Mouse (Mus musculus) forebrain, embryonic 10.5 days (tissue): ENCODE results near the gene Fbxl7. TPM values are rescaled to one million over a fixed set of nuclear protein-coding genes. Genes with fewer than 3 reads are reported as not detected.

ENCODE experiments used
- DNase-seq: peaks from one replicate; pipeline ENCODE4 v3.0.0-alpha.2; 2017; ENCODE audit warnings: low spot score; ENCODE audit errors: extremely low spot score
- H3K27ac ChIP-seq: fragments of 300-500 bp; sonication (generic); 2 replicates; pipeline ENCODE4 v1.5.1; 2016; ENCODE audit warnings: mild to moderate bottlenecking
- H3K27me3 ChIP-seq: fragments of 300-500 bp; sonication (generic); 2 replicates; pipeline ENCODE4 v1.6.1; 2016; ENCODE audit warnings: mild to moderate bottlenecking; ENCODE audit not compliant: poor library complexity, severe bottlenecking
- H3K36me3 ChIP-seq: fragments of 300-500 bp; sonication (generic); replicated peaks from 2 replicates; pipeline ENCODE4 v1.6.1; 2016; ENCODE audit warnings: mild to moderate bottlenecking, moderate library complexity
- H3K4me1 ChIP-seq: fragments of 300-500 bp; sonication (generic); 2 replicates; pipeline ENCODE4 v1.6.1; 2016
- H3K4me3 ChIP-seq: fragments of 300-500 bp; sonication (generic); 2 replicates; pipeline ENCODE4 v1.5.1; 2016; ENCODE audit warnings: mild to moderate bottlenecking, moderate library complexity
- H3K9me3 ChIP-seq: fragments of 300-500 bp; sonication (generic); 2 replicates; pipeline ENCODE4 v1.6.1; 2016; ENCODE audit warnings: mild to moderate bottlenecking, moderate library complexity
- WGBS: fragments of 180-500 bp; shearing (Covaris S2); methylation state at CpG from one replicate; pipeline ENCODE4 v1.1.7; 2016; 5-methylcytosine and 5-hydroxymethylcytosine counted together
- polyA plus RNA-seq: library from polyadenylated mRNA; unstranded; fragments of >200 nt; fragmentation: Nextera tagmentation; extraction: Ambion mirVana; gene quantifications from 2 replicates; pipeline ENCODE4 v1.2.1, GENCODE M21; 2016

Gene Fbxl7
- polyA plus RNA-seq, 1 experiment from 2014 or later, result 8.2 TPM

DNA sequence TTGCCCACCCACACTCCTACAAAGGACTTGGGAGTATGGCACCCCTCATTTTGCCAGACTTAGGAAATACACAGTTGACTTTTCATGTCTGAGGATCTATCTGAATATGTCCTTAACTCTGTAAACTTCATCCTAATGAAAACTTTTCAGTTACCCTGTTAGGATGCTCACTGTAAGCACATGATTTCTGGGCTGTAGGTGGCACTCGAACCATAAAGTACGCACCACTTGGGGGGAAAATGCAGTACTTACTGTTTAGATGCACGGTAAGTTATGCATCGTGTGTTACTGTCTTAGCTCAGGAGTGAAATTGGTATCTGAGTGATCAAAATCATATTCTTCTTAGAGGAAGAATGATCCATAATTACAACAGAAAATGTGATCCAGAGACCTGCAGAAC is 252.8 kb downstream of the Fbxl7 start:
- no peaks in the 10 kb centered on the region for H3K4me1 ChIP-seq
- H3K27ac ChIP-seq, result no peak overlapping the region
- no peaks in the 10 kb centered on the region for H3K9me3 ChIP-seq
- DNase-seq, result no peak
- no peaks in the 10 kb centered on the region for H3K36me3 ChIP-seq
- 93% methylated on average over 4 of the region's 4 CpGs for WGBS
- H3K4me3 ChIP-seq, result no peak overlapping the region
- H3K27me3 ChIP-seq, result no peaks in the 10 kb centered on the region

DNA sequence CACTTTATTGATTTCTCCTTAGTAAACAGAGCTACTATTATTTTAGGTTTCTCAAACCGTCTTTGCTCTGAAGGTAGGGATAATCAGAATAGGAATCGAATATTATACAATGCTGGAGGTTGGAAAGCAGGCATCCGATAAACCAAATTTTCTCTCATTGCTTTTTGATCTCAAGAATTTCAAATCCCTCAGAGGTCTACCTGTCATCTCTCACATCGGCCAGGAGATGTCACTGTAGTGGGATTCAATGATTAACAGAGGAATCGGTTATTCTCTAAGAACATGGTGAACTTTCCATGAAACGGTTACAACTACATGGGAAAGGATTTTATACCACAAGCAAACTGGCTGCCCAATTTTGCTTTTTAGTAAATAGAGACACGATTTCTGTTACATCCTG is 255.7 kb downstream of the Fbxl7 start:
- no peaks in the 10 kb centered on the region for H3K4me1 ChIP-seq
- H3K9me3 ChIP-seq, result no peaks in the 10 kb centered on the region
- no peaks in the 10 kb centered on the region for H3K27me3 ChIP-seq
- 71% methylated on average over 7 of the region's 7 CpGs for WGBS
- no peak for DNase-seq
- no peak overlapping the region for H3K27ac ChIP-seq
- H3K36me3 ChIP-seq, result no peaks in the 10 kb centered on the region
- no peak overlapping the region for H3K4me3 ChIP-seq

DNA sequence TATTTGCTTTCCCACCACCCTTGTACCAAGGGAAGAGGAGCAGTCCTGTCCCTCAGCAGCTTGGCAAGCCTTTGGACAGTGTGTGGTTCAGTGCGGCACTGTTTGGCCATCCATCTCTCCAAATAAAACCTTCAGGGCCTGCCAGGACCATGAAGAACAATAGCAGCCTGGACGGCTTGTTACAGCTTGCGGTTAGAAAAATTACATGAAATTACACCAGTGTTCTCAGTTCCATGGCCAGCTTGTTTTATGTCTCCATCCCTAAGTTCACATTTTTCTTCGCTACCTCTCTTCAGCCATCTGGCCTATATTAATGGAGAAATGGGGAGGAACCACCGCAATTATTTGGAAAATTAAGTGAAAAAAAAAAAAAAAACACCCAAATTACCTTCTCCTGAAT is 259.8 kb downstream of the Fbxl7 start:
- Histone ChIP-seq H3K4me3 (no peak overlapping the region), H3K4me1 (no peaks in the 10 kb centered on the region), H3K27ac (no peak overlapping the region), H3K36me3 (no peaks in the 10 kb centered on the region), H3K27me3 (no peaks in the 10 kb centered on the region), H3K9me3 (no peaks in the 10 kb centered on the region)
- 93% methylated on average over 5 of the region's 5 CpGs for WGBS
- DNase-seq, result no peak

DNA sequence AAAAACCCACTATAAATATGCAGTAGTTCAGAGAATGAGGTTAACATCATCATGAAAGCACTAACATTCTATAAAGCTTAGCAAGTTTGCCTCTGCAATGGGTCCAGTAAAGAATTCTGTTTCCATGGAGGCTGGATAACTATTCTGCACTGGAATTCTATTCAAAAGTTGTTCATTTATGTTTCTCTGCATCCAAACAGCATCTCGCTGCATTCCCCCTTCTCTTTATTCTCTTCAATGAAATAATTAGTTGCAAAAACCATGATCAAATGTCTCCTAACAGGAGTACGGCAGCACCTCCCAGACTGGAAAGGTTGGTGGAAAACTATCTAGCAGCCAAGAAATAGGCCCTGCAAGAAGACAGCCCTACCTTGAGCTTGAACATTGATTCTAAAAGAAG is 267.2 kb downstream of the Fbxl7 start:
- Histone ChIP-seq H3K36me3 (no peaks in the 10 kb centered on the region), H3K4me3 (no peak overlapping the region), H3K9me3 (no peaks in the 10 kb centered on the region), H3K27me3 (no peaks in the 10 kb centered on the region), H3K4me1 (peaks cover 14% of the 10 kb centered on the region; the same call in 1 of the 2 replicates), H3K27ac (no peak overlapping the region)
- DNase-seq, result no peak
- WGBS, result 55% methylated on average over 2 of the region's 2 CpGs

DNA sequence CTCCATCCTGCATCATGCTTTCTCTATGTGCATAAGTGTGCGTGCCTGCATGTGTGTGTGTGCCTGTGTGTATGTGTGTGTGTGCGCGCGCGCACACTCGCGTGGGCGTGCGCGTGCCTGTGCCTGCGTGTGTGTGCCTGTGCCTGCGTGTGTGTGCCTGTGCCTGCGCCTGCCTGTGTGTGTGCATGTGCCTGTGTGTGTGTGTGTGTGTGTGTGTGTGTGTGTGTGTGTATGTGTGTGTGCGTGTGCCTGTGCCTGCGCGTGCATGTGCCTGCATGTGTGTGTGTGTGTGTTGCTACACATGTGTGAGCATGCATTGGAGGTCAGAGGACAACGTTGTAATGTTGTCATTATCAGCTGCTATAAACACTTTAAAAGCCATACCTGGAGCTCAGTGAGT is 272.1 kb downstream of the Fbxl7 start:
- 98% methylated on average over 17 of the region's 17 CpGs for WGBS
- H3K36me3 ChIP-seq, result no peaks in the 10 kb centered on the region

DNA sequence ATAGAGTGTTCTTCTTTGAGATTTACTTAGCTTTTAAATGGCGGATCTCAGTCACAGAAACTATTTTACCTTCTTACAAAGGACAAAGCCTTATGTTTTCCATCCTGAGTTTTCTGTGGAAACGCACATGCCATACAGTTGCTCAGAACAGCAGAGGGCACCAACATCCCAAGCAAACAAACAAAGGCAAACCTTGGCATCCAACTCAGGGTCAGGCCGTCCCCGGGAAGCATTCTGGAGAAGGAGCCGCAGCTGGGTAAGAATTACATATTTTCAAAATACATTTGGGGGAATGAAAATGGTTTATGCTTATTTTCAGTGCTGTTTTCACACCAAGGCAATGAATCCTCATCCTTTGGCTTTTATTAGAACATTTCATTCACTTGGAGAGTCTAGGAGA is 275.1 kb downstream of the Fbxl7 start:
- DNase-seq, result no peak
- WGBS, result 62% methylated on average over 5 of the region's 5 CpGs
- no peaks in the 10 kb centered on the region for H3K4me1 ChIP-seq
- no peak overlapping the region for H3K27ac ChIP-seq
- no peak overlapping the region for H3K4me3 ChIP-seq
- no peaks in the 10 kb centered on the region for H3K9me3 ChIP-seq
- H3K27me3 ChIP-seq, result no peaks in the 10 kb centered on the region
- no peaks in the 10 kb centered on the region for H3K36me3 ChIP-seq

More for the DNA sequence above, 272.1 kb downstream of the Fbxl7 start:
- Histone ChIP-seq H3K27ac (no peak overlapping the region), H3K4me1 (peaks cover 11% of the 10 kb centered on the region; the same call in 1 of the 2 replicates), H3K27me3 (no peaks in the 10 kb centered on the region), H3K9me3 (no peaks in the 10 kb centered on the region), H3K4me3 (no peak overlapping the region)
- DNase-seq, result no peak

DNA sequence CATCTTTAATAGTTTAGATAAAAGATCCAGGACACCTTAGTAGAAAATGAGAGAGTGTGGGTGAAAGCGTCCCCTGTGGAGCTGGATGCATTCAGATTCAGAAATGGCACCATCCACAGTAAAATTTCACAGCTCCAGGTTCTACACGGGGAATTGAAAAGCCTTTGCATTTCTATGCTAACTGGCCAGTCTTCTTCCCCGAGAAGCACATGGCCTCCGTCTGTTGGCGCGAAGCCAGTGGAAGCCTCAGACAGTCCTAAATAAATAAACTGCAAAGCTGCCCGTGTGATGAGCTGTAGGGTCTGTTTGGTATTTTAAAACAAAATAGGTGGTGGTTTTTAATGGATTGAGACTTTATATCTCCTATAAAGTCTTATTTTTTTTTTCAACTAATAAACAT is 276.2 kb downstream of the Fbxl7 start:
- no peaks in the 10 kb centered on the region for H3K4me1 ChIP-seq

DNA sequence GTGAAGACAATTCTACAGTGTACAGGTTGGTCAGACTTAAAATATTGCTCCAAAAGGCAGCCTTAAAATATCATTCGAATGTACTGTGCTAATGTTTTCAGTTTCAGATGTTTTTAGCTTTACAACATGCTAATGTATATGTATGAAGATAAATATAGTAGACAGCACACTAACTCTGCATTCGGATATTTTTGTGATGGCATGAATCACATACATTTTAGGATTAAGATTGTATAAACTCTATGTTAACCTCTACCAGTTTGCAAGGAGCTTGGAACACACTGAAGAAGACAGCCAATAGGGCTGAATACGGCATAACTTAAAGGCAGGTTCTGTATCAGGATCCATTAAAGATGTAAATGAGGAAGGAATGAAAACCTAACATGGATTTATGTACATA is 299.1 kb downstream of the Fbxl7 start:
- H3K4me1 ChIP-seq, result no peaks in the 10 kb centered on the region
- no peak for DNase-seq
- H3K4me3 ChIP-seq, result no peak overlapping the region
- 97% methylated on average over 3 of the region's 3 CpGs for WGBS
- H3K9me3 ChIP-seq, result no peaks in the 10 kb centered on the region
- no peaks in the 10 kb centered on the region for H3K27me3 ChIP-seq
- no peak overlapping the region for H3K27ac ChIP-seq
- H3K36me3 ChIP-seq, result no peaks in the 10 kb centered on the region

More for the DNA sequence above, 276.2 kb downstream of the Fbxl7 start:
- Histone ChIP-seq H3K4me3 (no peak overlapping the region), H3K36me3 (no peaks in the 10 kb centered on the region), H3K27me3 (no peaks in the 10 kb centered on the region), H3K27ac (no peak overlapping the region), H3K9me3 (no peaks in the 10 kb centered on the region)
- 89% methylated on average over 7 of the region's 7 CpGs for WGBS
- DNase-seq, result no peak

DNA sequence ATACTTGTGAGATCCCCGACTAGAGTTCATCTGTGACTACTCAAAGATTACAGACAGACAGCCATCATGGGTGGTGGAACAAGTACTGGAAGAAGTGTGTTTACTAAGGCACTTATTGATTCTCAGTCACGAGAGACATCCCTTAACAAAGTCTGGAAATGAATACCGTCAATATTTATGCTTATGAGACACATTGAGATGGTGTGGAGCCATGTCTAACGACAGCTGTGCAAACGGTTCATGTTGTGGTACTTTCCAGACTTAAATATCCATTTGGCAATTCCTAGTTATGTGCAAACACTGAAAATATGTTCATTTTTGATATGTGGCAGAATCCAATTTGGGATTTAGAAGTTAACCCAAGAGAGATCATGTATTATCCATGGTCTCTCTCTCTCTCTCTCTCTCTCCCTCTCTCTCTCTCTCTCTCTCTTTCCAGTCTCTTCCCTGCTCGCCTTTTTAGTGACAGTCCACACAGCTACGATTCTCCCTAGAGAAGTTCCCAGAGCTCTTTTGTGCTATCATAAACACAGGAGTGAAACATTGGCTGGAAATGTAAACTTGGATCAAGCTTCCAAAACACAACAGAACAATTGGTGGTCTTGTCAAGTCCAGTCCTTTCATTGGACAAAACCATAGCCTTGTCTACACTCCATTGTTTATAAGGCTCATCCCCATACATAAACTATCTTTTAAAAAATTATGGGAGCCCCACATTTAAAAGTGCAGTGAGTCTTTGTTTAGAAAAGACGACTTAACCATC is 315.3 kb downstream of the Fbxl7 start:
- no peak for DNase-seq
- H3K36me3 ChIP-seq, result no peaks in the 10 kb centered on the region
- H3K4me3 ChIP-seq, result no peak overlapping the region
- H3K9me3 ChIP-seq, result no peaks in the 10 kb centered on the region
- H3K4me1 ChIP-seq, result no peaks in the 10 kb centered on the region
- WGBS, result 90% methylated on average over 8 of the region's 8 CpGs
- H3K27me3 ChIP-seq, result no peaks in the 10 kb centered on the region
- H3K27ac ChIP-seq, result no peak overlapping the region

DNA sequence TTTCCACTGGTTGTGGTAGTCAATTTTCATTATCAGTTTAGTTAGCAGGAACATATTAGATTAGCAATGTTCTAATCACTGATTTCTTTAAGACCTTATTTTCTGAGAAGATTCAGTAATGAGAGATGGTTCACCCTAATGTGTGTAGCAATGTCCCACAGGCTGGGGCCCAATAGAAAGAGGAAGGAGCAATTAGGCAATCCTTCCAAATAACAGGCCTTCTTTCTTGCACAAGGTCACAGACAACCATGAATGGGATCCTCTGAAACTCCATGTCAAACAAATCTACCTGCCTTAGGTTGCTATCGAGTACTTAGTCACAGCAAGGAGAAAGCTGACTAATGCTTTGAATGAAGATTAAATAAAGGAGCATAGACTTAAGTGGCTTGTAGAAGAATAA is 316.9 kb downstream of the Fbxl7 start:
- H3K4me3 ChIP-seq, result no peak overlapping the region
- no peaks in the 10 kb centered on the region for H3K4me1 ChIP-seq
- H3K27me3 ChIP-seq, result no peaks in the 10 kb centered on the region
- H3K9me3 ChIP-seq, result no peaks in the 10 kb centered on the region
- WGBS, result 90% methylated on average over 1 of the region's 1 CpGs
- DNase-seq, result no peak
- no peak overlapping the region for H3K27ac ChIP-seq
- H3K36me3 ChIP-seq, result no peaks in the 10 kb centered on the region

DNA sequence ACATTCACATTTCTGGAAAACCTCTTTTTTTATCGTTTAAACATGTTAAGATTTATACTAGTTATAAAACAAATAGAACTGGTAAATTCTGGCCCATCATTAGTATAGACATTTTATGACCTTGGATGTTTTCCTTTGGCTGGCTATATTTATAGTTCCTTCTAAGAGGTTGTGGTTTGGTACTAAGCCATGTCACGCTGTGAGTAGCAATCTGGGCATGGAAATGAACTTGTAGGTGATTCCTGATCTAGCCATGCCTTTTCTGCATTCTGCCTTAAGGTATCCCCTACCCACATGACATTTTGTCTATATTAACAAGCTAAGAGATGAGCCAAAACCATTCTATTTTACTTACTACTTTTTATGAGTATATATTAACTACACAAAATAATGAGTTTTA is 329.3 kb downstream of the Fbxl7 start:
- H3K9me3 ChIP-seq, result no peaks in the 10 kb centered on the region
- no peaks in the 10 kb centered on the region for H3K4me1 ChIP-seq
- H3K4me3 ChIP-seq, result no peak overlapping the region
- H3K27ac ChIP-seq, result no peak overlapping the region
- no peak for DNase-seq
- no peaks in the 10 kb centered on the region for H3K36me3 ChIP-seq
- no peaks in the 10 kb centered on the region for H3K27me3 ChIP-seq
- WGBS, result 93% methylated on average over 2 of the region's 2 CpGs

DNA sequence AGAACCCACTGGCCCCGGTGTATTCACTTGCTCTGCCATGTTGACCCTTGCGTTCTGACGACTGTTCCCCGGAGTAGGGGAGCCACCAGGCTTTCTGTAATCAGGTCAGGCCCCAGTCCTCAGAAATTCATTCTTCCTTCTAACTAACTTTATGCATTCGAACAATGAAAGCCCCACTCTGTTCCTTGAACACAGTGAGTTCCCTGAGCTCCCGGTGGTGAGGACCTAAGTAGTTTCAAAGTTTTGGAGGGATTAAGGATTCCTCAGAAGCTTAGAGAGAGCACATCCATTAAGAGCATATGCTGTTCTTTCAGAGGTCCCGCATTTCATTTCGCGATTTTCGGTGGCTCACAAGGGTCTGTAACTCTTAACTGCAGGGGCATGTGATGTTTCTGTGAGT is 341.8 kb downstream of the Fbxl7 start:
- peak overlapping the region; percentile 69 for H3K27ac ChIP-seq
- H3K36me3 ChIP-seq, result peaks cover 9% of the 10 kb centered on the region
- no peaks in the 10 kb centered on the region for H3K27me3 ChIP-seq
- no peak overlapping the region for H3K4me3 ChIP-seq
- H3K4me1 ChIP-seq, result peaks cover 16% of the 10 kb centered on the region
- peaks cover 8% of the 10 kb centered on the region; the same call in 1 of the 2 replicates for H3K9me3 ChIP-seq
- DNase-seq, result no peak
- 17% methylated on average over 10 of the region's 10 CpGs for WGBS

DNA sequence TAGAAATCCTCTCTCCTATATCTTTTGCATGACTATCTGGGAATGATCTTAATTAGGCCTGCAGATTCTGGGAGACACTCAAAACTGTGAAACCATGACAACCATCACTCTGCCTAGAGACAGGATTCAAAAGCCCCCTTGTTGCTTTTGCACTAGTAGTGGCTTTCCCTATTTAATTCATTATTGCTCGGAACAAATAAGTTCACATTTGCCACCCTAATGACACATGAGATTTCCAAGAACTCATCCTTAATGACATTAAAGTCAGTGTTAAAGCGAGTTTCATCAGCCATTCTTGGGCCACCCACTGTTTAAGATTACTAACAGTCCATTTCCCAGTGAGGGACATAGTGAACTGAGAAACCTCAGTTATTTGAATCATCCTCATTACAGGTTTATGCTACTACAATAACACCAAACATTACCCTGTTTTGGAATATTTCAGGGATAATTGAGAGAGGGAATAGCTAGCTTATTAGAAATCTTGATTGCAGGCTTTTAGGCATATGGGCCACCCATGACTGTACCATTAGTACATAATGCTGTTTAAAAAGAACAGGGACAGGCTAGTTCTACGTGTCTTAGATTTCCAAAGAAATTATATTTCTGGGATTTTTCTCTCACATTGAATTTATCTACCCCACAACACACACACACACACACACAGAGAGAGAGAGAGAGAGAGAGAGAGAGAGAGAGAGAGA is 361.2 kb downstream of the Fbxl7 start:
- 53% methylated on average over 3 of the region's 3 CpGs for WGBS
- H3K4me3 ChIP-seq, result no peak overlapping the region
- H3K9me3 ChIP-seq, result no peaks in the 10 kb centered on the region
- no peak for DNase-seq
- H3K27ac ChIP-seq, result no peak overlapping the region
- no peaks in the 10 kb centered on the region for H3K36me3 ChIP-seq
- H3K4me1 ChIP-seq, result peaks cover 13% of the 10 kb centered on the region; the same call in 1 of the 2 replicates
- peaks cover 53% of the 10 kb centered on the region for H3K27me3 ChIP-seq
